Mouse (Mus musculus) lung, embryonic 16.5 days (tissue): ENCODE data around the gene Far2. TPM values are rescaled to one million over a fixed set of nuclear protein-coding genes. Genes with fewer than 3 reads are reported as not detected.

Experiments used
- ATAC-seq: fragments of 200-750 bp; cut with Nextera tagmentation; 2 replicates; pipeline ENCODE4 v1.8.0; 2017; ENCODE audit warnings: low read depth, mild to moderate bottlenecking, moderate library complexity
- H3K27ac ChIP-seq: fragments of 300-500 bp; sonication (generic); 2 replicates; pipeline ENCODE4 v1.5.1; 2014; ENCODE audit warnings: mild to moderate bottlenecking, control low read depth, low read length
- H3K27me3 ChIP-seq: fragments of 300-500 bp; sonication (generic); 2 replicates; pipeline ENCODE4 v1.6.1; 2014; ENCODE audit warnings: low read depth, low read length, mixed read lengths; ENCODE audit not compliant: control insufficient read depth, insufficient read depth
- H3K36me3 ChIP-seq: fragments of 300-500 bp; sonication (generic); 2 replicates; pipeline ENCODE4 v1.6.1; 2014; ENCODE audit warnings: low read length; ENCODE audit not compliant: control insufficient read depth, insufficient read depth
- H3K4me1 ChIP-seq: fragments of 300-500 bp; sonication (generic); replicated peaks from 2 replicates; pipeline ENCODE4 v1.6.1; 2014; ENCODE audit warnings: low read length, mixed read lengths; ENCODE audit not compliant: control insufficient read depth, insufficient read depth
- H3K4me2 ChIP-seq: fragments of 300-500 bp; sonication (generic); 2 replicates; pipeline ENCODE4 v1.6.1; 2014; ENCODE audit warnings: low read depth, low read length, control low read depth
- H3K4me3 ChIP-seq: fragments of 300-500 bp; sonication (generic); 2 replicates; pipeline ENCODE4 v1.5.1; 2014; ENCODE audit warnings: mild to moderate bottlenecking, low read length, control low read depth
- H3K9ac ChIP-seq: fragments of 300-500 bp; sonication (generic); 2 replicates; pipeline ENCODE4 v1.6.1; 2014; ENCODE audit warnings: low read length, control low read depth
- H3K9me3 ChIP-seq: fragments of 300-500 bp; sonication (generic); 2 replicates; pipeline ENCODE4 v1.6.1; 2016; ENCODE audit warnings: low read length; ENCODE audit not compliant: control insufficient read depth
- WGBS: fragments of 180-500 bp; shearing (Covaris S2); extraction: QIAGEN DNeasy Blood & Tissue Kit; methylation state at CpG from one replicate; pipeline ENCODE4 v1.1.7; 2014; 5-methylcytosine and 5-hydroxymethylcytosine counted together
- polyA plus RNA-seq: library from polyadenylated mRNA; unstranded; fragments of >200 nt; fragmentation: Nextera tagmentation; extraction: Ambion mirVana; gene quantifications from 2 replicates; pipeline ENCODE4 v1.2.1, GENCODE M21; 2015

The Far2 gene
- polyA plus RNA-seq, 1 experiment from 2014 or later, result 5.9 TPM

- Histone ChIP-seq H3K4me3 (no peak overlapping the region), H3K9ac (no peak overlapping the region), H3K27ac (no peak overlapping the region), H3K4me1 (no peaks in the 10 kb centered on the region), H3K4me2 (no peak overlapping the region), H3K9me3 (no peaks in the 10 kb centered on the region), H3K27me3 (no peaks in the 10 kb centered on the region), H3K36me3 (no peaks in the 10 kb centered on the region)
- WGBS, result 57% methylated on average over 3 of the region's 3 CpGs
- ATAC-seq, result no peak
These were observed 180.5 kb downstream of the Far2 start for GRCm38 (mm10) chr6:148227542-148227941.

Other genes starting within 250 kb of the Far2 start
- gene Ergic2, start 165.1 kb downstream of the Far2 start, polyA plus RNA-seq, result 205 and 219 TPM in 2 replicates